Mouse (Mus musculus): Measurements from ENCODE around the gene Ints1.

The Ints1 gene

DNA sequence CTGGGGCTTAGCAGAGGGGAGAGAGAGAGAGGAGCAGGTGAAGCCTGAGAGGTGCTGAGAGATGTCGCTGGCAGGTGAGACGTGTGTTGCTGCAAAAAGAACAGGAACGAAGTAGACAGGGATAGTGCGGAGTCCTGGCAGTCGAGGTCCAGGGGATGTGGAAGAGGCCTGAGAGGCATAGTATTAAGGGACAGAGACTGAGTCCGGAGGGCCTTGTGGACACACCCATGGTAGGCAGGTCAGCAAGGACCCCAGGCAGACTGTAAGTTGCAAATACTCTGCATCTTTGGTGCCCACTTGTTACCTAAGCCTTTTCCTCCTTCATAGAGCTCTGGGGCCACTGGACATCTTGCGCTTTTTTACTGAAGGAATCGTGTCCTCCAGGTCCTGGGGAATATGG lies 25.8 kb upstream of the Ints1 start:
- DNase-seq (ENCODE audit: low read depth, low spot score), result no peak

DNA sequence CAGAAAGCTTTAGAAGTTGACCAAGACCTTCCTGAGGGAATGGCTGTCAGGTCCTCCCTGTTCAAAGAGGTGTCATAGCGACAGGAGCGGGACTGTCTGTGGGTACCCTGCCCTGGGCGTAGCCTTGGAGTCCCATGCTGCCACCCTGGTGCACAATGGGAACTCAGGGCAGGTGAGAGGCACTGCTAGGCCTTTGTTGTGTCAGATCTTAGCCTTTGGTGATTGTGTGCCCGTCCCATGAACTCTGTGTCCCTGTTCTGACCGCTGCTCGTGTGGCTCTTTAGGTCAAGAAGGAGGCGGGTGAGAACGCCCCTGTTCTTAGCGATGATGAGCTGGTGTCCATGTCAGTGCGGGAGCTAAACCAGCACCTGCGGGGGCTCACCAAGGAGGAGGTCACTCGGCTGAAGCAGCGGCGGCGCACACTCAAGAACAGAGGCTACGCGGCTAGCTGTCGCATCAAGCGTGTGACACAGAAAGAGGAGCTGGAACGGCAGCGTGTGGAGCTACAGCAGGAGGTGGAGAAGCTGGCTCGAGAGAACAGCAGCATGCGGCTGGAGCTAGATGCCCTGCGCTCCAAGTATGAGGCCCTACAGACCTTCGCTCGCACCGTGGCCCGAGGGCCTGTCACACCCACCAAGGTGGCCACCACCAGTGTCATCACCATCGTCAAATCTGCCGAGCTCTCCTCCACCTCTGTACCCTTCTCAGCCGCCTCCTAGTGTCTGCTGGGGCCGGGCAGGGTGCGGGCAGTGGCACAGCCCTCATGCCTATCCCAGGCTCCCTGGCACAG lies 24.5 kb upstream of the Ints1 start:
- DNase-seq (ENCODE audit: low read depth, low spot score), result no peak

DNA sequence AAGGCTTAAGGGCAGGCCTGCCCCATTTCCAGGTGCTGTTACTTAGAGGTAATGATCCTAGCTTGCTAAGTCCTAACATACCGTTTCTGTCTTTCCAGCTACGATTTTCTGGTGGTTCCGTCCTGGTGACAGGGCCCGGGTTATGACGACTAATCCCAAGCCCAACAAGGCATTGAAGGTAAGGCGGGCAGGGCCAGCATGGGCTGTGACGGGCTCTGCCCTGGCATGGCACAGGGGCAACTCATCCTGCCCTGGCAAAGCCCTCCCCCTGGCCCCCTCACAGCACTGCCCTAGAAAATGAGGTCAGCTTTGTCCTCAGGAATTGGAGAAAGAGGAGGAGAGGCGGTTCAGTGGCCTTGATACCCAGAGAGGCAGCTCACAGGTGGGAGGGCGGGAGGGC lies 23.6 kb upstream of the Ints1 start:
- DNase-seq (ENCODE audit: low read depth, low spot score), result no peak

DNA sequence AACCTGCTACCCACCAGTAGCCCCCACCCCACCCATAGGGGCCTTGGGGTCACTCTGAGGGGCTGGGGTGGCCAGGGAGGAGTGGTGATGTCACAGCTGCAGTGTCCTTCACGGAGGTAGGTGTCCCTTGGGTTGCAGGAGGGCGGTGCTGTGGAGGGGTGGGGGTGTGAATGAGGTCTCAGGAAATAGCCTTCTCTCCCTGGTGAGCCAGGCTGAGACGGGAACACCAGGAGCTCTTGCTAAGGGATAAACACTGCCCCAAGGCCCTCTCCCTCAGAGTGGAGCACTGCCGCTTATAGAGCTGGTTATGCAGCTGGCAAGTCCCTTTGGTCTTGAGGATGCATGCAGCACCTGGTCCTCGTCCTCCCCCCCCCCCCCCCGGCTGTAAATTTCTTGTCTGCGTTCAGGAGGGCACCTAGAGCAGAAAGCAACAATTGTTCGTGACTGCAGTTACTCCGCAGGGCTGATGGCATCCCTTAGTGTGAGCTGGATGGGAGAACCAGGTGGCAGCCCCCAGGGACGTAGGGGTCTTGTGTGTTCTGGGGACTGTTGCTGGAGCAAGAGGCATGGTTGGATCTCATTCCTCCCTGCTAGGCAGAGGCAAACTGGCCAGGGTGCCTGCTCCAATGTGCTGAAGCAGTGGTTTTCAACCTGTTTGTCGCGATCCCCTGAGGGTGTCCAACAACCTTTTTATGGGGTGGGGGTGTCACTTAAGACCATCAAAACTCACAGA lies 22.9 kb upstream of the Ints1 start:
- DNase-seq (ENCODE audit: low read depth, low spot score), result no peak

DNA sequence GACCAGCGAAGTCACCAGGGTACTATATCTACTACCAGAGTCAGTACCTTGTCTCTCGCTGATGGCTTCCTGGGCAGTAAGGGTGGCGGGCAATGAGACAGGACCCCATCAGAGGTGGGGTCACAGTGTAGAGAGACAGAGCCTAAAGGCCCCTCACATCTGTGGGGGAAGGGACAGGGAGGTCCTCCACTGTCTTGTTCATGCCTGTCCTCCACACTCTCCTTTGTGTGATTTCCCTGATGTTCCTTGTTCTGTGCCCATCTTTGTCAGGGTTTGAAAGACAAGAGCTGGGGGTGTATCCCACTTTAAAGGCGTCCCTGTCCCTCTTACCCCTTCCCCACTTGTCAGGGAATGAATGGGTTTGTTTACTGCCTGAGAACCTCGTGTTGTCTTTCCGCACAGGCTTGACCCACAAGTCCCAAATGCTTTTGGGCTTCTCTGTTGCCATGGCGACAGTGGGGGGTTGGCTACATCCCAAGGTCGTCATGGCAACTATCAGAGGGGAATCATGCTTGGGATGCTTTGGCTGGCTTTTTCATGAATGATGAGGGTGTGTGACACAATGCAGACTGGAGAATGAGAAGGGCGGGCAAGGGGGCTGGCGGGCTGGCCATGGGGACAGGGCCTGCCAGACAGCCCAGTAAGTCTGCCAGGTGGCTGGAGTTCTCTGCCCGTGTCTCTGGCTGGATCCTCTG lies 22.1 kb upstream of the Ints1 start:
- peak; percentile 56 for DNase-seq (ENCODE audit: low read depth, low spot score)

DNA sequence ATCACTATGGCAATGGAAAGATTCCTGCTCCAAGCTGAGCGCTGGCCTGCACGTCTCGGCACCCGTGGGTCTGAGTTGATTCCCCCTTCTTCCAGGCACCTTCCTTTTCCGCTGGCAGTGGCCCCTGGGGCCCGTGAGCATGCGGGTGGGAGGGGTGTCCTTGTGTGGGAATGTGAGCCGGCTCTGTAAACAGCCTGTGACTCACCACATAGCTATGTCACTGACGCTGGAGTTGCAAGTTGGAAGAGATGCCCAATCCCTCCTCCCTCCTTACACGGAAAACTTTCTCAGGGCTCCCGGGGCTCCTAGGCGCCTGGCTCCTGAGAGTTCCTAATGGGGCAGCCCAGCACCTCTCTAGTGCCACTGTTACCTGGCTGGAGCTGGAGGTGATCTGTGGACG lies 21.4 kb upstream of the Ints1 start:
- DNase-seq (ENCODE audit: low read depth, low spot score), result peak; percentile 49

DNA sequence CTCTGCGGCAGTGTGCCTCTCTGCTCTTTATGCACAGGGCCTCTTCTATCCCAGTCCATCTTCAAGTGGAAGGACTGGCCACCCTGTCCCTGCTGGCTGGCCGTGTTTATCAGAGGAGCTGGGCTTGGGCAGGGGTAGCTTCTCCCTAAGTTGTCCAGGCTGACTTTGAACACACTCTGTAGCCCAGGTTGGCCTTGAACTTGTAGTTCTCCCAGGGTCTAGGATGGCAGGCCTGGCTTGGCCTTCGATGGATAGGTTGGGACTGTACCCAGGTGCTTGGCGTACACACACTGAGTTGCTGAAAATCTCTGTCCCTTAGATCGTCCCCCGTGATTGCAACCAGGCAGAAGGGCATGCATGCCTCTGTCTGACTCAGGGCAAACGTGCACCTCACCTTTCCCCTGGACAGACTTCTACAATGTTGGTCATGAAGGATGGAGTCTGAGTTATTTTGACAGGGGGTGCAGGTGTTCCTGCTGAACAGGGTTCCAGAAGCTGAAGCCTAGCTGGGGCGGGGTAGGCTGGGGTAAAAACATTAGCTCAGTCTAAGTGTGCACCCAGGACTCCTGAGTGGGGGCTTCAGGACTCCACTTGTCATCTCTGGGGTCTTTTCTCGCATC lies 20.6 kb upstream of the Ints1 start:
- no peak for DNase-seq (ENCODE audit: low read depth, low spot score)

DNA sequence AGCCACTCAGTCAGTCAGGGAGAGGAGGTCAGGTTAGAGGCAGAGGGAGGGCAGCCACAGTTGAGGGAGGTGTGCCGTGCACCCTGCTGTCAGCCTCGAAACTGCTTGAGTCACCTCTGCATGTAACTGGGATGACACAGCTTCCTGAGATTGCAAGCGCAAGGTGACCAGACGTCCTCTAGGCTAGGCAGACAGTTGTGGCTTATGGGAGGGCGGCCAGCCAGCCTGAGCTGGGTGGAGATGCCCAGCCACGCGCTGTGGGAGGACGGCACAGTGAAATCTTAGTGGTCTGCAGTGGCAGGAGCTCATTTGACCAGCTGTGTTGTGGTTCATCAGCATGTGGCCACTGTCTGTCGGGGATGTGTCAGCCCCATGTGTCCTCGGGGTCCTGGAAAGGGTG lies 19.5 kb upstream of the Ints1 start:
- DNase-seq (ENCODE audit: low read depth, low spot score), result no peak

DNA sequence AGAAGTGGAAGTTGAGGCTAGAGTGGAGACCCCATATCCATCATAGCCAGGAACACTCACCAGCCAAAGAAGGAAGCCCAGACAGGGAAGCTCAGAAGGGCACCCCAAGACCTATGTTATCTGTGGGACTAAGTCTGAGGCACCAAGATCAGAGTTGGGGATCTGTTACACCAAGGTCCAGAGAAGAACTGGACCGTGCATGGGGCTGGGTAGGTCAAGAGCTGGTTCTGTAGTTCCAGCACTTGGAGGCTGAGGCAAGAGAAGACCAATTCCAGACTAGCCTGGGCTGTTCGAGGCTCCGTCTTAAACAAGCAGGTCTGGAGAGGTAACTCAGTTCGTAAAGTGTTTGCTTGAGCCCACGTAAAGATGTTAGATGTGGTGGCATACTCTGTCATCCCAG lies 18.7 kb upstream of the Ints1 start:
- no peak for DNase-seq (ENCODE audit: low read depth, low spot score)

DNA sequence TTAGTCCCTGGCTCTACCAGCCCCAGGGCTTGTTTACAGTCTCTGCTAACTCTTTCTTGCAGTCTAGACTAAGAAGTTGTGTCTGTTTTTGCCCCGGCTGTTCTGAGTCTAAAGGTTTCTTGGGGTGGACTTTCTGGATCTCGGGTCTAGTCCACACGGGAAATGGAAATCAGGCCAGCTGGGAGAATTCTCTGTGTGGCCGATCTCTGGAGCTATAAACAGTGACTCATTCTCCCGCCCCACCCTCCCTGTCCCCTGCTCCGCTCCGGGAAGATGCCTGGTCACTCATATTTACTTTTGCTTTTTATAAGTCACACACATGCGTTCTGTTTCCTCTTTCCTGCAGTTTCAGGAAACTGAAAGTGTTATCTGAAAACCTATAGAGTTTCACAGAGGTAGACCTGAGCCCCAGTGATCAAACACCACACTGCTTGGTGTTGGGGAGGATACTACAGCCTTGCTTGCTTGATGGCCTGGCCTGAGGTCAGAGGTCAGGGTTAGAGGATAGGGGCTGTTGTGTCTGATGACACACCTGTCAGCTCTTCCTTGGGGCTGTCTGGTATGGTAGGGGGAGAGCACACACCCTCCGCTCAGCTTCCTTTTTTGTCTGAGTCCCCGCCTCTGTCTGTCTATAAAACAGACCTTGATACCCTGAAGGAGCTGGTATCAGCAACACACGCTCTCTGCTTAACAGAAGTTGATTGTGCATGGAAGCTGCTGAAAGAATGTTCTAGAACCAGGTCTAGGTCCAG lies 18.0 kb upstream of the Ints1 start:
- no peak for DNase-seq (ENCODE audit: low read depth, low spot score)

DNA sequence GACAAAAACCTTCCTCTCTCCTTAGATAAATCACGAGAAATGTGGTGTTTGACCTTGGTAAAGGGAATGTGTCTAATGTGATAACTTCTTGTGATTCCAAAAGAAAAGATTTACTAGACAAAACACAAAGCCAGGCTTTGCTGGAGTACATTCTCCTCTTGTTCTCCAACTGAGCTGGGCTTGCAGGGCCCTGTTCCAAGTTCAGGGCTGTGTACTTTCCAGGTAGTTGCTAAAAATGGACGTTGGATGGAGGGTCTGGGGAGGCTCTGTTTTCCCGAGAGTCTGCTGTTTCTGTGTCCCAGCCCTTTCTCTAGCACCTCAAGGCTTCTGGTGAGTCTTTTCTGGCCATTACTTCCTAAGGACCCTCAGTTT lies 17.5 kb upstream of the Ints1 start:
- DNase-seq (ENCODE audit: low read depth, low spot score), result no peak

DNA sequence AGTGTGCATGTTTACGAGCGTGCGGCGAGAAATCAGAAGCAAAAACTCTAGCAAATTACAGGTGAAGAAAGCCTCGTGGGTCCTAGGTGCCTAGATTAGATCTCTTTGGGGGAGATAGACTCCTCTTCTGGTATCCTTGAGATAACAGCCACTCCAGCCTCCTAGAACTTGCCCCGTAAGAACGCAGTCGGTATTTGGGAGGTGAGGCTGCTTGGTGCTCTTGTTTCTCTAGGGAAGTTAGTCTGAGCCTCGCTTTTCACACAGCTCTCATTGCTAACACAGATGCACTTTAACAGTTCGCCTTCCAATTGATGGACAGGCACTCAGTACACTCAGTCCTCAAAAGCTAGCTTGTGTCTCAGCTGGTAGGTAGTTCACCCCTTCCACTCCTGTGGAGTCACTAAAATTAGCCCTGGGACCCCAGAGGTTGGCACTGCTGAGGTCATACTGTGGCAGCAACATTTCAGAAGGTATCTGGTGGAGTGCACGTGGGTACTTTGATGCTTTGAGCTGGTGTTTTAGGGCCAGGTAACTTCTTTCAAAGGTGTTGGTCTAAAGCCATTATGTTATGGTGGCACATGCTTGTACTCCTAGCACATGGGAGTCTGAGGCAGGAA lies 16.8 kb upstream of the Ints1 start:
- no peak for DNase-seq (ENCODE audit: low read depth, low spot score)

DNA sequence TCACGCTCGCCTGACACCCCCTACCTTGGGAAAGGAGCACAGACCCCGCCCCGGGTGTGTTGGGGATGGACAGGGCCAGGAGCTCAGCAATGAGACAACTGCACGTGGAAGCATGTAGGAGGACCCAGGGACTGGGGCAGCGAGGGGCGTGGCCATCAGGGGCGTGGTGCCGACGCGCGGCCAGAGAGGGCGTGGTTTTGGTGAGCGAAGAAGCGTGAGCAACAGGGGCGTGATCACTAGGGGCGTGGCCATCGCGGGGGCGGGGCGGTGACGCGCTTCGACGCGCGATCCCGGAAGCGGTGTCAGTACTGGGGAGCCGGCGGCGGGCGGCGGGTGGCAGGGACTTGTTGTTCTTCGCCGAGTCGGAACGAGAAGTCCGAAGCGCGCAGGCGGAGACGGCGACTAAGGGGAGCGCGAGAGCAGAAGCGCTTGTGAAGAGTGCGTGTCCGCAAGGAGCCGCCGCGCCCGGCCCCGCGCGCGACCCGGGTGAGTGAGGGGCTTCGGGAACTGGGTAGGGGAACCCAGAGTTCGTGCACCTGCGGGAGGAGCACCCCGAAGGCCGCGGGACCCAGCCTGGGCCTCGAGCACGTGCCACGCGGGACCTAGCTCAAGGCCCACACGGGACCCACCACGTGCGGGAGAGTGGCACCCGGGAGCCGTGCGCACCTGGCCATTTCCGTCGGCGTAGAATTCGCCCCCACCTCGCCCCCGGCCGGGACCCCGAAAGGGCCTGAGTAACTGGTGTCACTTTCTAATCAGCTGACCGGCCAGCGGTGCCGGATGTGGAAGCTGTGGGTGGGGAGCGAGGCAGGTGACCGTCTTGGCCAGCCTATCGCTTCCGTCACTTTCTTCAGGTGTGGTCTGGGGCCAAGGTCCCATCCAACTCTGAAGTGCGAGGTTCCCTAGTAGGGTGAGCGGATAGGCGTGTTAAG lies 16.0 kb upstream of the Ints1 start, which contains the start of gene Mafk:
TSS of gene Mafk (plus strand) at position 287 of the 932 bp plus-strand sequence.
- peak; percentile 64 for DNase-seq (ENCODE audit: low read depth, low spot score)

DNA sequence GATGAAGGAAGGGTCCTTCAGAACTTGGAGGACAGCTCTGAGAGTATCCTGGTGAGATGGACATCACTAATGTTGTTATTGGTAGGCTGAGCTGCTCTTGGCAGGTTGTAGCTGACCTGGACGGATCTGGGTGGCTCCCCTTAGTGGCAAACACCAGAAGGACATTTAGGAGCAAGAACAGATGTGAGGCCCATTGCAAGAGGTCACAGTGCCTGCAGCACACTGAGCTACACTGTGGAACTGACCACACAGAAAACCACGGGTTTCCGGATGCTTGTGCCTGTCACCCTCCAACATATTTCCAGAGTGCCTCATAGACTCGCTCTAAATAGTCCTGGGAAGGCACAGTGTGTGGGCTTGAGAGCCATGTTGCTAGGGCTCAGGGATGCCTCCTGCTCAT lies 14.0 kb upstream of the Ints1 start:
- DNase-seq (ENCODE audit: low read depth, low spot score), result no peak

DNA sequence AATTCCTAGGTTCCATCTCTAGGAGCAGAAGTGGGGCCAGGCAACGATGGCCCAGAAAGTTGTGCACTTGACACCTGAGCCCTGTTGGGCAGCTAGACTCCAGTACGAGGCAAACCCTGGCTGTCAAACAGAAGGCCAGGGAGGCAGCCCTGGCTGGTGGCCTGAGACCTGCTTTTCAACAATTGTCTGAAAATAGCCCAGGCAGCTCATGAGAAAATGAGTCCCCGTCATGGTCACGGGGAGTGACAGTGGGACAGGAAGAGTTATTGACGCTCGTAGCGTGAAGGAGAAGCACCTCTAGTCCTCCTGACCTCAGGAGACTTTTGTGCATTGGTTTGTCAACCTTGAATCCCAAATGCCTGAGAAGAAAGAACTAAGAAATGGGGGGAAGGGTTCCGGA lies 5.9 kb upstream of the Ints1 start:
- DNase-seq (ENCODE audit: low read depth, low spot score), result no peak

DNA sequence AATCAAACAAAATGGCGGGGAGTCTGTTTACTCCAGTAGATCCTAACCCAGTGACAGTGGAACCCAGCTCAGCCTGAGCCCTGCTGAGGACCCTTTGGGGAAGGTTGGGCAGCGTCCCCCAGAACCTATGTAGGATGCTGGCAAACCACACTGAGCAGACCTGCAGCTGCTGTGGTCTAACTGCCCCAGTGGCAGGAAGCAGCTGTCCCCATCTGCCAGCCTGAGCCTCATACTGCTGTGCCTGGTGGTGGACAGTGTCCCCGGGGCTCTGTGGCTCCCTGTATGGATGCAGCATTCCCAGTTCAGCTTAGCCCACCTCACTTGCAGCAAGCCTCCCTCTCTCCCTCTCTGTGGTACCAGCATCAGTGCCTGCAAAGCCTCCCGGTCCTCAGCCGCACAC lies 1.5 kb upstream of the Ints1 start:
- DNase-seq (ENCODE audit: low read depth, low spot score), result no peak

DNA sequence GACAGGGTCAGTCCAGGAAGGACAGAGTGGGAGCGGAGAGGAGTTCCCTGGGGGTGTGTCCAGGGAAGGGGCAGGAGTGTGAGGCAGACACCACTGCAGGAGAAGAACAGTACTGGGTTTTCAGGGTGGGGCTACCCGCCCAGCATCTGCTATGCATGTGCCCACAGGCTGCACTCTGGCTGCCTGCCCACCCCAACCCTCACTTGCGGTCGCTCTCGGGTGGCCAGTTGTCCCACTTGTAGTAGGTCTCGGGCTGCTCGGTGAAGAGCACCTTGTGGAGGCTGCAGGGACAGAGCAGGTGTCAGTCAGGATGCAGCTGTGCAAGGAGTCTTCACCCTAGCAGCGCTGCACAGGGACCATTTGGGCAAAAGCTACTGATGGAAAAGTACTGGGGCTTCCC lies 7.3 kb downstream of the Ints1 start:
- DNase-seq (ENCODE audit: low read depth, low spot score), result no peak

DNA sequence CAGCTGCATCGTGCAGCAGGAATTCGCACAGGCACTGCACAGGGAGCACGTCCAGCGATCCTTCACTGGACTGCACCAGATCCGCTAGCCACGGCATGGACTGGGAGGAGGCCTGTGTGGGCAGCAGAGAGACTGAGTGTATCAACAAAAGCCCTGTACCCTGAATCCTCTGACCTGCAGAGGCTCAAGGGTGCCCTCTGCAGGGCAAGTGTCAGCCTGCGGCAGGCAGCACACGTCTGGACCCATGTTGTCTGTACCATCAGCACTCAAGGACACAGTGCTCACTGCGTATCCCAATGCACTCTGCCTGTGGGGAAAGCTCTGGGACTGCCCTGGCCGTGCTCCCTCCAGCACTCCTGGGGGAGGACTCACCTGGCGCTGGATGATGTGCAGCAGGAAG lies 11.2 kb downstream of the Ints1 start:
- no peak for DNase-seq (ENCODE audit: low read depth, low spot score)

DNA sequence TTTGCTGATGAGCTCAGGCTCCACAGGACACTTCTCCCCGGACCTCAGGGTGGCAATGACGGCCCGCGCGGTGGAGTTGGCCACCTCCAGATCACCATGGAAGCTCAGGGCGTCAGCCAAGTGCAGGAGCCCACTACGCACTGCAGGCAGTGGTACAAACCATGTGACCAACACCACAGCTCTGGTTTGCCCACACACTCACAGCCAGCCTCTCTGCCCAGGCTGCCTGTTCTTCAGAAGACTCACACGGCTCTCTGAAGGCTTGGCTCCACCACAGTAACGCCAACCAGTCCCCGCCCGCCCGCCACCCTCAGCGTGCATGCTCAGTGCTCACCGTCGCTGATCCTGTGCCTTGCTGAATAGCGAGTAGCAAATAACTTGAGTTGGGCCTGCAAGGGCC lies 17.4 kb downstream of the Ints1 start:
- peak; percentile 81 for DNase-seq (ENCODE audit: low read depth, low spot score)

DNA sequence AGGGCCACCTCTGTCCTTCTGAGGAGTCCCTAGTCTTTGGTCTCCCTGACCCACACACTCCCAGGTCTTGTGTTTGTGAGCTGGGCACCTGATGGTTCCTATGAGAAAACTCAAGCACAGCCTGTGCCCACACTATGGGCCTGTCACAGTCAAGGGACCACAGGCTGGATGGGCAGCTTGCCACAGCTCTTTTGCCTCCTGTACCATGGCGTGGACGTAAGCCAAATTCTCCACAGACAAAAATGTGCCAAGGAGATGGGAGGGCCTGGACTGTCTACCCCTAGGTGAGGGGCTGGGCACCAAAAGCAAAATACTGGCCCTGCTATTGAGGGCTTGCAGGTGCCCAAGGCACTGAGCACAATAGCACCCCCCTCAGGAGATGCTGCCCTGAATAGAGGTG lies 18.9 kb downstream of the Ints1 start:
- no peak for DNase-seq (ENCODE audit: low read depth, low spot score)
